Mouse (Mus musculus) neural tube, embryonic 12.5 days (tissue): ENCODE measurements at regions not wholly inside any gene's neighbourhood (a gene's known extent, or its start where the extent isn't known, plus 50 kb on each side); places are given as distances from the start of the nearest gene placed in this dataset.
"Not testable (repeated sequence)": the region's sequence is repeated elsewhere in the genome, so short reads cannot be mapped to it uniquely, and the experiment has no call there.

Source experiments
- ATAC-seq: fragments of 200-750 bp; cut with Nextera tagmentation; 2 replicates; pipeline ENCODE4 v1.8.0; 2017; ENCODE audit warnings: low read depth, mild to moderate bottlenecking, moderate TSS enrichment, moderate library complexity; ENCODE audit not compliant: low FRiP score
- H3K27ac ChIP-seq: fragments of 300-500 bp; sonication (generic); 2 replicates; pipeline ENCODE4 v1.5.1; 2016
- H3K27me3 ChIP-seq: fragments of 300-500 bp; sonication (generic); replicated peaks from 2 replicates; pipeline ENCODE4 v1.6.1; 2016; ENCODE audit warnings: mild to moderate bottlenecking
- H3K36me3 ChIP-seq: fragments of 300-500 bp; sonication (generic); 2 replicates; pipeline ENCODE4 v1.6.1; 2016; ENCODE audit warnings: mild to moderate bottlenecking
- H3K4me1 ChIP-seq: fragments of 300-500 bp; sonication (generic); 2 replicates; pipeline ENCODE4 v1.6.1; 2016
- H3K4me2 ChIP-seq: fragments of 300-500 bp; sonication (generic); replicated peaks from 2 replicates; pipeline ENCODE4 v1.6.1; 2016; ENCODE audit warnings: mild to moderate bottlenecking
- H3K4me3 ChIP-seq: fragments of 300-500 bp; sonication (generic); 2 replicates; pipeline ENCODE4 v1.5.1; 2016
- H3K9ac ChIP-seq: fragments of 300-500 bp; sonication (generic); 2 replicates; pipeline ENCODE4 v1.6.1; 2016; ENCODE audit warnings: mild to moderate bottlenecking
- H3K9me3 ChIP-seq: fragments of 300-500 bp; sonication (generic); 2 replicates; pipeline ENCODE4 v1.6.1; 2016; ENCODE audit warnings: mild to moderate bottlenecking
- WGBS: fragments of 180-500 bp; shearing (Covaris S2); methylation state at CpG from one replicate; pipeline ENCODE4 v1.1.7; 2016; 5-methylcytosine and 5-hydroxymethylcytosine counted together

DNA sequence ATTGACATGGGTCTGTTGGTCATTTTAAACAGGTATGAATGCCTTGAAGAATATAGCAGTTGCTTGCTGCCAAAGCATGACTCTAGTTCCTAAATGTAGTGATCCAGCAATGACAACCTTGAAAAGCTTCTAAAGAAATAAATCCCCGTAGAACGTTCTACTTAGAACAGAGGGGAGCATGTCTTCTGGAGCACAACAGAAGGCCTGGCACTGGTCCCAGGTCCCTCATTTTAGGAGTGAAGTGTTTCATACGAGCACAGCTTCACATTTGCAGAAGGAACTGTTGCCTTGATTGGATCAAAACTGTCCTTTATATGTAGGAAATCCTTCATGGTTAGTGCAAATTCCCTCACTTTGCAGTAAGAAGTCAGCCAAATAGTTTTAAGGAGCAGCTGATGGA lies 226.4 kb downstream of the Plod2 start:
- Histone ChIP-seq H3K4me2 (no peak overlapping the region), H3K9ac (no peak overlapping the region), H3K27ac (no peak overlapping the region), H3K27me3 (no peaks in the 10 kb centered on the region), H3K4me3 (no peak overlapping the region), H3K36me3 (no peaks in the 10 kb centered on the region), H3K4me1 (no peaks in the 10 kb centered on the region), H3K9me3 (no peaks in the 10 kb centered on the region)
- ATAC-seq = no peak
- WGBS = 87% methylated on average over 3 of the region's 3 CpGs

- no peak overlapping the region for H3K9ac ChIP-seq
- no peak overlapping the region for H3K4me3 ChIP-seq
- no peak for ATAC-seq
- no peaks in the 10 kb centered on the region for H3K27me3 ChIP-seq
- H3K27ac ChIP-seq = no peak overlapping the region
- no peaks in the 10 kb centered on the region for H3K9me3 ChIP-seq
- no peaks in the 10 kb centered on the region for H3K36me3 ChIP-seq
- H3K4me2 ChIP-seq = no peak overlapping the region
- WGBS = 61% methylated on average over 2 of the region's 2 CpGs
- H3K4me1 ChIP-seq = no peaks in the 10 kb centered on the region
Measured at GRCm38 (mm10) chr9:92769528-92769927, 227.5 kb downstream of the Plod2 start.

- H3K36me3 ChIP-seq = no peaks in the 10 kb centered on the region
- H3K4me1 ChIP-seq = no peaks in the 10 kb centered on the region
- no peak overlapping the region for H3K27ac ChIP-seq
- no peak overlapping the region for H3K9ac ChIP-seq
- WGBS = 84% methylated on average over 2 of the region's 2 CpGs
- H3K4me2 ChIP-seq = no peak overlapping the region
- no peaks in the 10 kb centered on the region for H3K27me3 ChIP-seq
- no peak overlapping the region for H3K4me3 ChIP-seq
- no peak for ATAC-seq
- no peaks in the 10 kb centered on the region for H3K9me3 ChIP-seq
Measured at GRCm38 (mm10) chr9:92771002-92771401, 229.0 kb downstream of the Plod2 start.

- Histone ChIP-seq H3K4me2 (no peak overlapping the region), H3K9me3 (no peaks in the 10 kb centered on the region), H3K9ac (no peak overlapping the region), H3K36me3 (no peaks in the 10 kb centered on the region), H3K27me3 (no peaks in the 10 kb centered on the region), H3K27ac (no peak overlapping the region), H3K4me1 (no peaks in the 10 kb centered on the region), H3K4me3 (no peak overlapping the region)
- 62% methylated on average over 3 of the region's 3 CpGs for WGBS
- no peak for ATAC-seq
Measured at GRCm38 (mm10) chr9:92771716-92772115, 229.7 kb downstream of the Plod2 start.

DNA sequence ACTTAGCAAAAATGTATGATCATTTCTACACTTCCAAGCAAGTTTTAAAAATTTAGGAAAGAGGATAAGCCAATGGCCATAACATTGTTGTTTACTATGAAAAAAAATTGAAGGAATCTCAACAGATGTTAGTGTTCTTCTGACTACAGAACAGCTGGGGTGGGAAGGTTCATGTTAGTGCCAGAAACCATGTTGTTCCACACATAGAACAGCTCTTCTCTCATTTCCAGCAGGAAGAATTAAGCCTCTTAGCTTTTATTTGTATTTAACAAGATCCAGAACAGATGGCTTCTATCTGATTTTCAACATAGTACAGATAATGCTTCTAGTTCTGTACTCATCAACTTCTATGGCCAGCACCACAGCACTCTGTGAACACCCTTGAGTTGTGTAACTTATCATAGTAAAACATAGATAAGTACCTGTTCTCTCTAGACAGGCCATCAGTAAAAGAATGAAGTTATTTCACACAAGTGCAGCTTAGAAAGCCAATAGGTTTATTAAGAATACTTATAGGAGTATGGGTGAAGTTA lies 241.0 kb downstream of the Plod2 start:
- H3K36me3 ChIP-seq = no peaks in the 10 kb centered on the region
- no peak overlapping the region for H3K27ac ChIP-seq
- no peak overlapping the region for H3K4me3 ChIP-seq
- H3K4me1 ChIP-seq = no peaks in the 10 kb centered on the region
- H3K9ac ChIP-seq = no peak overlapping the region
- no peak for ATAC-seq
- no peak overlapping the region for H3K4me2 ChIP-seq
- H3K9me3 ChIP-seq = no peaks in the 10 kb centered on the region
- no peaks in the 10 kb centered on the region for H3K27me3 ChIP-seq

GRCm38 (mm10) chr9:92799695-92800094 lies 257.7 kb downstream of the Plod2 start:
- no peak overlapping the region for H3K4me3 ChIP-seq
- H3K36me3 ChIP-seq = no peaks in the 10 kb centered on the region
- H3K4me1 ChIP-seq = no peaks in the 10 kb centered on the region
- H3K27ac ChIP-seq = no peak overlapping the region
- no peaks in the 10 kb centered on the region for H3K27me3 ChIP-seq
- no peak overlapping the region for H3K4me2 ChIP-seq
- 59% methylated on average over 1 of the region's 1 CpGs for WGBS
- no peaks in the 10 kb centered on the region for H3K9me3 ChIP-seq
- no peak for ATAC-seq
- H3K9ac ChIP-seq = no peak overlapping the region

GRCm38 (mm10) chr9:92809469-92809868 lies 267.4 kb downstream of the Plod2 start:
- H3K4me1 ChIP-seq = no peaks in the 10 kb centered on the region
- no peaks in the 10 kb centered on the region for H3K36me3 ChIP-seq
- H3K27ac ChIP-seq = no peak overlapping the region
- no peak overlapping the region for H3K4me2 ChIP-seq
- H3K27me3 ChIP-seq = no peaks in the 10 kb centered on the region
- H3K9ac ChIP-seq = no peak overlapping the region
- ATAC-seq = no peak
- no peaks in the 10 kb centered on the region for H3K9me3 ChIP-seq
- no peak overlapping the region for H3K4me3 ChIP-seq

- Histone ChIP-seq H3K4me3 (no peak overlapping the region), H3K27me3 (no peaks in the 10 kb centered on the region), H3K27ac (no peak overlapping the region), H3K4me1 (no peaks in the 10 kb centered on the region), H3K9ac (no peak overlapping the region), H3K36me3 (no peaks in the 10 kb centered on the region), H3K4me2 (peak overlapping the region; percentile 34), H3K9me3 (no peaks in the 10 kb centered on the region)
- 39% methylated on average over 11 of the region's 11 CpGs for WGBS
- ATAC-seq = peak; percentile 63
Measured at GRCm38 (mm10) chr9:92820721-92821120, 278.7 kb downstream of the Plod2 start.

DNA sequence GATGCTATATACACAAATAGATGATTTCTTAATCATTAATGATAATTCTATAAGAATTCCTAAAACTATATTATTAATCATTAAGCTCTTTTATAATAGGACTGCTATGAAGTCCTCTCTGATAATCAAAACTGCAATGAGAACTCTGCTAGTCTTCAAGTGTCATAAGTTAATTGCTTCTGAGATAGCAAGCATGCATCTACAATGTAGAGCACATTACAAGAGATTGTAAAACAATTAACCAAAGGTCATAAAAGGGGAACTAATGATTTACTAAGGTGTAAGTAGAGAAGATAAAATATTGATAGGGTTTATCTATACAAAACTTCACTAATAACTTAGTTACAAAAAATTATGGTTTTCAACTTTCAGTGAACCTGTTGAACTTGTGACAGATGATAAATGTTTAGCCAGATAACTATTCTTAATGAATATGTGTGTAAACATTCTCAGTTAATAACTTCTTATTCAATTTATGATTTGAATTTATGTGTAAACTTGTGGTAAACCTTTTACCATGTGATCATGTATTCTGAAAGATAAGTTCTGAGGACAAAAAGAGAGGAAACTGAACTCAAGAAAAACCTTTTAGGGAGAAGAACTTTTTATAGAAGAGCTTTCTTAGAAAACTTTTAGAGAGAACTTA lies 284.8 kb downstream of the Plod2 start:
- H3K36me3 ChIP-seq = no peaks in the 10 kb centered on the region
- H3K27me3 ChIP-seq = no peaks in the 10 kb centered on the region
- no peak overlapping the region for H3K4me3 ChIP-seq
- H3K9ac ChIP-seq = no peak overlapping the region
- no peak overlapping the region for H3K4me2 ChIP-seq
- no peaks in the 10 kb centered on the region for H3K4me1 ChIP-seq
- no peak overlapping the region for H3K27ac ChIP-seq
- H3K9me3 ChIP-seq = no peaks in the 10 kb centered on the region
- ATAC-seq = no peak

DNA sequence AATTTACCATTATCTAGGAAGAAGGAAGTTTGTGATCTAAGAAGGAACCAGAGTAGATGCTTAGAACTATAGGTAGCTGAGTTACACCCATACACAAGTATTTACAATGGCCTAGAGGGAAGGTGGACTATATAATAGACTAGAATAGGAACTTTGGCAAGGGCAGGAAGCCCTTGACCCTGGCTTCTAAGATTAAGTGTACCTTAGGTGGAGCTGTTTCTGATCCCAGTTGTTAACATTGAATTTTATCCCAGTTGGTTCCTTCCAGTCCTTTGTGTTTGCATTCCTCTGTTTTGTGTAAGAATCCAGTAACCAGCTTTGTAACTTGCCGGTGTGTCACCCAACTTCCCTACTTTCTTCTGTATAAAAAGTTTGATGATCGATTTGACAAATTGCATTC lies 294.1 kb downstream of the Plod2 start:
- H3K9me3 ChIP-seq, H3K27ac ChIP-seq, H3K27me3 ChIP-seq, H3K4me2 ChIP-seq, H3K4me3 ChIP-seq, H3K9ac ChIP-seq, H3K36me3 ChIP-seq, ATAC-seq, H3K4me1 ChIP-seq: not testable (repeated sequence)
- 94% methylated on average over 2 of the region's 2 CpGs for WGBS

DNA sequence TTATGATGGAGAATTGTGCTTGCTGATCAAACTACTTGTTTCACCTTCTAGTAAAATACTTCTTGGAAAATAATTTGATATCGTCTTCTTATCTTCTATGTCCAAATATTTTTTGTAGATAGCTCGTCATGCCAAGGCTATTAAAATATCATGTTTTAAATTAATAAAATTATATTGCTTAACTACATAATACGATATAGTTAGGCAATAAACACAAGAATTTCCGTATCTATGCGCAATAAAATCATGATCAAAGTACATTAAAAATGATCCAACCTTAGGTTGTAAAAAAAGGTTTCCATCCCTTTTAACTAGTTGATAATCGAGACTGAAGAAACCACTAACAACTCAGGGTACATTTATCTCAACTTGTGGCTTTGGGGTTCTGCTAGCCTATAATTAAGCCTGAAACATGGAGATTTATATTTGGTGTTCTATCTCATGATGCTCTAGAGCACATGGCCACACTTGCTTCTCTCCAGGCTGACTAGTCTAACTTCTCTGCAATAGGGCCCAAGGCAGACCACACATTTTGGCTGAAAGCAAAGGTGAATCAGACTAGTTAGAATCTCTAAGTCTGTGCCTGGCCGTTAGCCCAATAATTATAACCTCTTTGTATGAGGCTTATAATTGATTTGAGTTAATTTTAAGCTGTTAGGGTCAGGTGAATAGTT lies 314.5 kb downstream of the Plod2 start:
- ATAC-seq = no peak

DNA sequence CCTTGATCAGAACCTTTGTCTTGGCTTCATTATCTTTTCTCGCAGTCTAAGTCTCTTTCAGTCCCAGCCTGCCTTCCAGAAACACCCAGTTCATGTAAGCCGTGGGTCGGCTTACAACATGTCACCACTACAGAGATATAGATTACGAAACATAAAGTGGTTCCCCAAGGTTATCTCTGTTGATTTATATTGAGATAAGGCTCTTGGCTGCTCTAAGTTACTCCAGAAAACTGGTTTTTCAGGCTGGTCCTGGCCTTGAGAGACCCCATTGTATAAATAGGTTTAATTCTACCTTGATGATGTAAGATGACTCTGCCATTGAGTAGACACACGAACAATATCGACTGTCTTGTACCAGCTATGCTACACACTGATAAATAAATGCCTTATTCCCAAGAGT lies 323.8 kb downstream of the Plod2 start:
- Histone ChIP-seq H3K4me3 (no peak overlapping the region), H3K27ac (no peak overlapping the region), H3K9ac (no peak overlapping the region), H3K36me3 (no peaks in the 10 kb centered on the region), H3K9me3 (no peaks in the 10 kb centered on the region), H3K4me1 (no peaks in the 10 kb centered on the region), H3K27me3 (no peaks in the 10 kb centered on the region), H3K4me2 (no peak overlapping the region)
- no peak for ATAC-seq
- WGBS = 94% methylated on average over 6 of the region's 6 CpGs

More for the DNA sequence above, 314.5 kb downstream of the Plod2 start:
- Histone ChIP-seq H3K4me3 (no peak overlapping the region), H3K27ac (no peak overlapping the region), H3K36me3 (no peaks in the 10 kb centered on the region), H3K9ac (no peak overlapping the region), H3K4me2 (no peak overlapping the region), H3K4me1 (no peaks in the 10 kb centered on the region), H3K9me3 (no peaks in the 10 kb centered on the region), H3K27me3 (no peaks in the 10 kb centered on the region)
- 94% methylated on average over 7 of the region's 7 CpGs for WGBS

GRCm38 (mm10) chr9:92878589-92878988 lies 336.6 kb downstream of the Plod2 start:
- H3K4me1 ChIP-seq = peaks cover 3% of the 10 kb centered on the region
- ATAC-seq = no peak

More at GRCm38 (mm10) chr9:92878589-92878988, 336.6 kb downstream of the Plod2 start:
- H3K4me3 ChIP-seq = no peak overlapping the region
- no peak overlapping the region for H3K9ac ChIP-seq
- H3K9me3 ChIP-seq = no peaks in the 10 kb centered on the region
- no peak overlapping the region for H3K27ac ChIP-seq
- H3K36me3 ChIP-seq = no peaks in the 10 kb centered on the region
- 40% methylated on average over 4 of the region's 4 CpGs for WGBS
- no peaks in the 10 kb centered on the region for H3K27me3 ChIP-seq
- H3K4me2 ChIP-seq = no peak overlapping the region
